Mouse (Mus musculus): ENCODE results near the gene Lrrk1. TPM values are rescaled to one million over a fixed set of nuclear protein-coding genes. Genes with fewer than 3 reads are reported as not detected.
A peak's percentile ranks its signal among the peaks of the same experiment; 100 is the strongest.

Lrrk1 gene
- polyA plus RNA-seq, 1 experiment, result 18.9 TPM

GRCm38 (mm10) chr7:66183404-66183803, 204.7 kb downstream of the Lrrk1 start:
- no peaks in the 10 kb centered on the region for H3K27me3 ChIP-seq (ENCODE audit: control insufficient read depth, insufficient read depth, low read length)
- TF ChIP-seq CTCF (IDR thresholded peaks at IDR 0.05; ENCODE audit: extremely low read depth, insufficient read length, insufficient replicate concordance, low read depth, low read length) (no peak), POLR2A (IDR thresholded peaks at IDR 0.05; ENCODE audit: low read depth, low read length) (no peak)
- no peak overlapping the region for H3K27ac ChIP-seq (ENCODE audit: insufficient read depth, low read depth, low read length)
- no peak overlapping the region for H3K4me3 ChIP-seq (ENCODE audit: low read depth, low read length)
- H3K36me3 ChIP-seq (ENCODE audit: control insufficient read depth, insufficient read depth, low read length), result no peaks in the 10 kb centered on the region
- no peaks in the 10 kb centered on the region for H3K4me1 ChIP-seq (ENCODE audit: control insufficient read depth, insufficient read depth, insufficient read length, low read length)
- 55% methylated on average over 8 of the region's 8 CpGs for WGBS

GRCm38 (mm10) chr7:66182075-66182715, 206.0 kb downstream of the Lrrk1 start:
- Histone ChIP-seq H3K4me3 (ENCODE audit: low read depth, low read length) (no peak overlapping the region), H3K36me3 (ENCODE audit: control insufficient read depth, insufficient read depth, low read length) (no peaks in the 10 kb centered on the region), H3K27ac (ENCODE audit: insufficient read depth, low read depth, low read length) (no peak overlapping the region), H3K27me3 (ENCODE audit: control insufficient read depth, insufficient read depth, low read length) (no peaks in the 10 kb centered on the region), H3K4me1 (ENCODE audit: control insufficient read depth, insufficient read depth, insufficient read length, low read length) (no peaks in the 10 kb centered on the region)
- TF ChIP-seq CTCF (IDR thresholded peaks at IDR 0.05; ENCODE audit: extremely low read depth, insufficient read length, insufficient replicate concordance, low read depth, low read length) (no peak), POLR2A (IDR thresholded peaks at IDR 0.05; ENCODE audit: low read depth, low read length) (no peak)
- 85% methylated on average over 7 of the region's 7 CpGs for WGBS

- H3K36me3 ChIP-seq (ENCODE audit: control insufficient read depth, insufficient read depth, low read length), result no peaks in the 10 kb centered on the region
- TF ChIP-seq CTCF (IDR thresholded peaks at IDR 0.05; ENCODE audit: extremely low read depth, insufficient read length, insufficient replicate concordance, low read depth, low read length) (no peak), POLR2A (IDR thresholded peaks at IDR 0.05; ENCODE audit: low read depth, low read length) (no peak)
- no peaks in the 10 kb centered on the region for H3K27me3 ChIP-seq (ENCODE audit: control insufficient read depth, insufficient read depth, low read length)
- WGBS, result 79% methylated on average over 10 of the region's 10 CpGs
- H3K4me1 ChIP-seq (ENCODE audit: control insufficient read depth, insufficient read depth, insufficient read length, low read length), result no peaks in the 10 kb centered on the region
- no peak overlapping the region for H3K4me3 ChIP-seq (ENCODE audit: low read depth, low read length)
- H3K27ac ChIP-seq (ENCODE audit: insufficient read depth, low read depth, low read length), result no peak overlapping the region
Observed at GRCm38 (mm10) chr7:66180711-66181365, 207.3 kb downstream of the Lrrk1 start.

- Histone ChIP-seq H3K27ac (ENCODE audit: insufficient read depth, low read depth, low read length) (no peak overlapping the region), H3K4me1 (ENCODE audit: control insufficient read depth, insufficient read depth, insufficient read length, low read length) (no peaks in the 10 kb centered on the region)
Observed at GRCm38 (mm10) chr7:66180260-66180659, 207.9 kb downstream of the Lrrk1 start.

GRCm38 (mm10) chr7:66179711-66180110, 208.4 kb downstream of the Lrrk1 start:
- H3K4me3 ChIP-seq (ENCODE audit: low read depth, low read length), result no peak overlapping the region
- no peaks in the 10 kb centered on the region for H3K27me3 ChIP-seq (ENCODE audit: control insufficient read depth, insufficient read depth, low read length)
- WGBS, result 73% methylated on average over 7 of the region's 7 CpGs
- no peaks in the 10 kb centered on the region for H3K4me1 ChIP-seq (ENCODE audit: control insufficient read depth, insufficient read depth, insufficient read length, low read length)
- no peaks in the 10 kb centered on the region for H3K36me3 ChIP-seq (ENCODE audit: control insufficient read depth, insufficient read depth, low read length)
- TF ChIP-seq POLR2A (IDR thresholded peaks at IDR 0.05; ENCODE audit: low read depth, low read length) (no peak), CTCF (IDR thresholded peaks at IDR 0.05; ENCODE audit: extremely low read depth, insufficient read length, insufficient replicate concordance, low read depth, low read length) (no peak)
- 0 out of 2 replicates have a peak overlapping the region, but pooled peaks have one; percentile 5 for H3K27ac ChIP-seq (ENCODE audit: insufficient read depth, low read depth, low read length)

More at GRCm38 (mm10) chr7:66180260-66180659, 207.9 kb downstream of the Lrrk1 start:
- Histone ChIP-seq H3K36me3 (ENCODE audit: control insufficient read depth, insufficient read depth, low read length) (no peaks in the 10 kb centered on the region), H3K27me3 (ENCODE audit: control insufficient read depth, insufficient read depth, low read length) (no peaks in the 10 kb centered on the region), H3K4me3 (ENCODE audit: low read depth, low read length) (no peak overlapping the region)
- TF ChIP-seq CTCF (IDR thresholded peaks at IDR 0.05; ENCODE audit: extremely low read depth, insufficient read length, insufficient replicate concordance, low read depth, low read length) (no peak), POLR2A (IDR thresholded peaks at IDR 0.05; ENCODE audit: low read depth, low read length) (no peak)
- 52% methylated on average over 3 of the region's 3 CpGs for WGBS

- TF ChIP-seq POLR2A (IDR thresholded peaks at IDR 0.05; ENCODE audit: low read depth, low read length), result no peak
- TF ChIP-seq CTCF (IDR thresholded peaks at IDR 0.05; ENCODE audit: extremely low read depth, insufficient read length, insufficient replicate concordance, low read depth, low read length), result no peak
- 50% methylated on average over 10 of the region's 10 CpGs for WGBS
- no peaks in the 10 kb centered on the region for H3K4me1 ChIP-seq (ENCODE audit: control insufficient read depth, insufficient read depth, insufficient read length, low read length)
- H3K36me3 ChIP-seq (ENCODE audit: control insufficient read depth, insufficient read depth, low read length), result no peaks in the 10 kb centered on the region
- H3K4me3 ChIP-seq (ENCODE audit: low read depth, low read length), result no peak overlapping the region
- H3K27ac ChIP-seq (ENCODE audit: insufficient read depth, low read depth, low read length), result no peak overlapping the region
- no peaks in the 10 kb centered on the region for H3K27me3 ChIP-seq (ENCODE audit: control insufficient read depth, insufficient read depth, low read length)
Observed at GRCm38 (mm10) chr7:66179120-66179581, 209.0 kb downstream of the Lrrk1 start.

- H3K27ac ChIP-seq (ENCODE audit: insufficient read depth, low read depth, low read length), result no peak overlapping the region
- no peaks in the 10 kb centered on the region for H3K36me3 ChIP-seq (ENCODE audit: control insufficient read depth, insufficient read depth, low read length)
- no peaks in the 10 kb centered on the region for H3K27me3 ChIP-seq (ENCODE audit: control insufficient read depth, insufficient read depth, low read length)
- H3K4me3 ChIP-seq (ENCODE audit: low read depth, low read length), result no peak overlapping the region
- H3K4me1 ChIP-seq (ENCODE audit: control insufficient read depth, insufficient read depth, insufficient read length, low read length), result no peaks in the 10 kb centered on the region
- WGBS, result 91% methylated on average over 6 of the region's 6 CpGs
- no peak for TF ChIP-seq POLR2A (IDR thresholded peaks at IDR 0.05; ENCODE audit: low read depth, low read length)
- TF ChIP-seq CTCF (IDR thresholded peaks at IDR 0.05; ENCODE audit: extremely low read depth, insufficient read length, insufficient replicate concordance, low read depth, low read length), result no peak
Observed at GRCm38 (mm10) chr7:66178101-66178500, 210.0 kb downstream of the Lrrk1 start.

All from small intestine, adult 2 months (tissue).